Mouse (Mus musculus): ENCODE data around the gene Tmem161b. TPM values are rescaled to one million over a fixed set of nuclear protein-coding genes. Genes with fewer than 3 reads are reported as not detected.
"Not testable (repeated sequence)": the region's sequence is repeated elsewhere in the genome, so short reads cannot be mapped to it uniquely, and the experiment has no call there.

Gene Tmem161b
- polyA plus RNA-seq (2015; fragmentation: Nextera tagmentation; extraction: Ambion mirVana) = 11.8 and 12.5 TPM in 2 replicates

DNA sequence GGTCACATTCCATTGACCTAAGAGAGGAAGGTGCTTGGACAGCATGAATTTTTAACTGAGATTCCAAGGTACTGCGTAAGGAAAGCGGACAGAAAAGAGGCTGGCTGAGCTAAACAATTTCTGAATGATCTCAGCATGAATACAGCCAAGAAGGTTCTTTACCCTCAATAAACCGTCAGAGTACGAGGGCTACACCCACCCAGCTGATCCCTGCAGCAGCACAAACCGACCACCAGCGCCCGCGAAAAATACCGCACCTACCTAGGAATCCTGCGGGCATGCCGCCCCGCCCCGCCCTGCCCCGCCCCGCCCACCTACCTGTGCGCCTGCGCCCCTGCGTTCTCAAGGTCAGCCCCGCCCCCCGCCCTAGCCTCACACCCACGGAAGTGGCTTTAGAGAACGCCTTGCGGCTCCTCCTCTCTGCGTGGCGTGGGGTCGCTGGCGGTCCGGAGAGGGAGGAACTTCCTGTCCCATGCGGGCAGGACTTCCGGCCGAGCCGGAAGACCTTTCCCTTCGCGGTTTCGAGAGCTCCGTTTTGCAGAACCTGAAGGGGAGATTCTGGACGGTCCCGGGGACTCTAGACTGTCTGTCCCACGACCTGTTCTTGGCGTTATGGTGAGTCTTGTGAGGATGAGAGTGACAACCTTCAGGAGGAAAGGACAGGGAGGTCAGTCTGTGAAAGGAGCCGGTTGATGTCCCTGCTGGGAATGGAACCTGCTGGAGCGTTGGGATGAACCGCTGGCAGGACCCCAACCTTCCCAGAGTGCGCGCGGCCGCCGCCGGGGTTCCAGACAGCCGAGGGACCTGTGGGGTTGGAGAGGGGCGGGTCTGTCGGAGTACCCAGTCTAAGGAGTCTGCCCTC, at the start of gene Tmem161b:
Gene Tmem161b, plus strand, starts transcription at position 477 of the 862 bp plus-strand sequence.
- Histone ChIP-seq H3K9ac (replicated peaks; ENCODE audit: low read depth) (peak within 1 kb of the TSS; percentile 76), H3K27ac (ENCODE audit: low read length) (peak within 1 kb of the TSS; percentile 81), H3K9me3 (ENCODE audit: low read length) (no peaks in the 10 kb centered on the region), H3K27me3 (replicated peaks; ENCODE audit: insufficient read depth, low read length) (no peaks in the 10 kb centered on the region), H3K4me3 (ENCODE audit: low read depth, low read length) (peak within 1 kb of the TSS; percentile 81), H3K4me2 (replicated peaks; ENCODE audit: low read depth, low read length) (peak within 1 kb of the TSS; percentile 88), H3K4me1 (ENCODE audit: insufficient read depth, low read depth, low read length) (peaks cover 9% of the 10 kb centered on the region), H3K36me3 (ENCODE audit: insufficient read depth, low read length) (no peaks in the 10 kb centered on the region)
- DNase-seq (ENCODE audit: low spot score) (peak; percentile 96), ATAC-seq (peak; percentile 100)
- WGBS = 1% methylated on average over 44 of the region's 52 CpGs
- TF ChIP-seq EP300 (IDR thresholded peaks at IDR 0.05) (no peak), CTCF (IDR thresholded peaks at IDR 0.05) (peak; percentile 39)

GRCm38 (mm10) chr13:84185835-84186234, 36.3 kb upstream of the Tmem161b start:
- not testable (repeated sequence) for H3K9me3 ChIP-seq (ENCODE audit: low read length); H3K36me3 ChIP-seq (ENCODE audit: insufficient read depth, low read length); H3K4me3 ChIP-seq (ENCODE audit: low read depth, low read length); H3K4me2 ChIP-seq (replicated peaks; ENCODE audit: low read depth, low read length); H3K27ac ChIP-seq (ENCODE audit: low read length); ATAC-seq; DNase-seq (ENCODE audit: low spot score); H3K27me3 ChIP-seq (replicated peaks; ENCODE audit: insufficient read depth, low read length); H3K4me1 ChIP-seq (ENCODE audit: insufficient read depth, low read depth, low read length); H3K9ac ChIP-seq (replicated peaks; ENCODE audit: low read depth)

DNA sequence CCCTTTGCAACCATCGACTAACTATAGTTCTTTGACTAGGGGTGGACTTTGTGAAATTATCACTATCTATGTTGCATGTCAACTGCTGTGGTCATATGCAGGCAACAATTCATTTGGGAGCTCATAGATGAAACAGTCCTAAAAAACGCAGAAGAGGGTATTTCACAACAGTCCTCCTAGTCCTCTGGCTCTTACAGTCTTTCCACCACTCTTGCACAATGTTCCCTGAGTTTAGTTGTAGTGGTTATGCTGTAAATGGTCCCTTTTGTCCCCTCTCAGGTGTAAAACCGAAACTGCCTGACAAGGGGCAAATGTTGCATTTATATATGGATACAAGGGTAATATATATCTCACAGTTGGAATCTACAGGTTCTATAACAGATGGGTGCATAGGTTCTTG, 29.4 kb upstream of the Tmem161b start:
- Histone ChIP-seq H3K4me1 (ENCODE audit: insufficient read depth, low read depth, low read length) (no peaks in the 10 kb centered on the region), H3K27ac (ENCODE audit: low read length) (no peak overlapping the region), H3K9me3 (ENCODE audit: low read length) (no peaks in the 10 kb centered on the region), H3K4me3 (ENCODE audit: low read depth, low read length) (no peak overlapping the region), H3K9ac (replicated peaks; ENCODE audit: low read depth) (no peak overlapping the region), H3K4me2 (replicated peaks; ENCODE audit: low read depth, low read length) (no peak overlapping the region), H3K27me3 (replicated peaks; ENCODE audit: insufficient read depth, low read length) (no peaks in the 10 kb centered on the region), H3K36me3 (ENCODE audit: insufficient read depth, low read length) (no peaks in the 10 kb centered on the region)
- TF ChIP-seq CTCF (IDR thresholded peaks at IDR 0.05) = no peak
- ATAC-seq (no peak), DNase-seq (ENCODE audit: low spot score) (no peak)
- 65% methylated on average over 3 of the region's 3 CpGs for WGBS

GRCm38 (mm10) chr13:84222682-84222992, 541 bp downstream of the Tmem161b start:
- Histone ChIP-seq H3K4me2 (replicated peaks; ENCODE audit: low read depth, low read length) (peak overlapping the region; percentile 88), H3K9me3 (ENCODE audit: low read length) (no peaks in the 10 kb centered on the region), H3K9ac (replicated peaks; ENCODE audit: low read depth) (peak overlapping the region; percentile 76), H3K36me3 (ENCODE audit: insufficient read depth, low read length) (no peaks in the 10 kb centered on the region), H3K27me3 (replicated peaks; ENCODE audit: insufficient read depth, low read length) (no peaks in the 10 kb centered on the region), H3K27ac (ENCODE audit: low read length) (peak overlapping the region; percentile 81), H3K4me3 (ENCODE audit: low read depth, low read length) (peak overlapping the region; percentile 81), H3K4me1 (ENCODE audit: insufficient read depth, low read depth, low read length) (peaks cover 9% of the 10 kb centered on the region)
- DNase-seq (ENCODE audit: low spot score) (no peak), ATAC-seq (no peak)
- WGBS = 2% methylated on average over 10 of the region's 10 CpGs
- TF ChIP-seq CTCF (IDR thresholded peaks at IDR 0.05) (no peak), EP300 (IDR thresholded peaks at IDR 0.05) (no peak)

- Histone ChIP-seq H3K27me3 (replicated peaks; ENCODE audit: insufficient read depth, low read length) (no peaks in the 10 kb centered on the region), H3K4me3 (ENCODE audit: low read depth, low read length) (peak overlapping the region; percentile 81), H3K9ac (replicated peaks; ENCODE audit: low read depth) (peak overlapping the region; percentile 76), H3K36me3 (ENCODE audit: insufficient read depth, low read length) (no peaks in the 10 kb centered on the region), H3K4me2 (replicated peaks; ENCODE audit: low read depth, low read length) (peak overlapping the region; percentile 88), H3K27ac (ENCODE audit: low read length) (peak overlapping the region; percentile 81; the same call in 1 of the 2 replicates), H3K9me3 (ENCODE audit: low read length) (no peaks in the 10 kb centered on the region), H3K4me1 (ENCODE audit: insufficient read depth, low read depth, low read length) (peaks cover 9% of the 10 kb centered on the region)
- ATAC-seq = no peak
- 45% methylated on average over 5 of the region's 5 CpGs for WGBS
- DNase-seq (ENCODE audit: low spot score) = no peak
- TF ChIP-seq CTCF (IDR thresholded peaks at IDR 0.05) = no peak
- no peak for TF ChIP-seq EP300 (IDR thresholded peaks at IDR 0.05)
These were observed 922 bp downstream of the Tmem161b start for GRCm38 (mm10) chr13:84223018-84223417.

GRCm38 (mm10) chr13:84234019-84234418, 11.9 kb downstream of the Tmem161b start:
- Histone ChIP-seq H3K4me1 (ENCODE audit: insufficient read depth, low read depth, low read length) (no peaks in the 10 kb centered on the region), H3K36me3 (ENCODE audit: insufficient read depth, low read length) (no peaks in the 10 kb centered on the region), H3K27ac (ENCODE audit: low read length) (no peak overlapping the region), H3K9ac (replicated peaks; ENCODE audit: low read depth) (no peak overlapping the region), H3K9me3 (ENCODE audit: low read length) (peaks cover 8% of the 10 kb centered on the region), H3K4me2 (replicated peaks; ENCODE audit: low read depth, low read length) (no peak overlapping the region), H3K27me3 (replicated peaks; ENCODE audit: insufficient read depth, low read length) (no peaks in the 10 kb centered on the region), H3K4me3 (ENCODE audit: low read depth, low read length) (no peak overlapping the region)
- no peak for ATAC-seq
- WGBS = 67% methylated on average over 2 of the region's 2 CpGs
- no peak for DNase-seq (ENCODE audit: low spot score)
- no peak for TF ChIP-seq EP300 (IDR thresholded peaks at IDR 0.05)
- TF ChIP-seq CTCF (IDR thresholded peaks at IDR 0.05) = no peak
